Mouse (Mus musculus) intestine, postnatal 0 days (tissue): ENCODE results near the gene Zfp652. TPM values are rescaled to one million over a fixed set of nuclear protein-coding genes. Genes with fewer than 3 reads are reported as not detected.
A peak's percentile ranks its signal among the peaks of the same experiment; 100 is the strongest.

Source experiments
- ATAC-seq: fragments of 200-750 bp; cut with Nextera tagmentation; 2 replicates; pipeline ENCODE4 v1.8.0; 2017; ENCODE audit warnings: mild to moderate bottlenecking, moderate TSS enrichment, moderate library complexity
- H3K27ac ChIP-seq: fragments of 300-500 bp; sonication (generic); 2 replicates; pipeline ENCODE4 v1.5.1; 2014; ENCODE audit warnings: mild to moderate bottlenecking, low read depth, low read length, moderate library complexity
- H3K27me3 ChIP-seq: fragments of 300-500 bp; sonication (generic); replicated peaks from 2 replicates; pipeline ENCODE4 v1.6.1; 2014; ENCODE audit warnings: low read length, mixed read lengths; ENCODE audit not compliant: control insufficient read depth, insufficient read depth
- H3K36me3 ChIP-seq: fragments of 300-500 bp; sonication (generic); 2 replicates; pipeline ENCODE4 v1.6.1; 2014; ENCODE audit warnings: mild to moderate bottlenecking, moderate library complexity; ENCODE audit not compliant: control insufficient read depth, insufficient read depth
- H3K4me1 ChIP-seq: fragments of 300-500 bp; sonication (generic); replicated peaks from 2 replicates; pipeline ENCODE4 v1.6.1; 2014; ENCODE audit warnings: antibody characterized with exemption, low read length, mixed read lengths; ENCODE audit not compliant: control insufficient read depth, insufficient read depth
- H3K4me2 ChIP-seq: fragments of 300-500 bp; sonication (generic); replicated peaks from 2 replicates; pipeline ENCODE4 v1.6.1; 2014; ENCODE audit warnings: low read depth, mild to moderate bottlenecking, moderate library complexity
- H3K4me3 ChIP-seq: fragments of 300-500 bp; sonication (generic); 2 replicates; pipeline ENCODE4 v1.5.1; 2014; ENCODE audit warnings: low read depth, low read length
- H3K9ac ChIP-seq: fragments of 300-500 bp; sonication (generic); 2 replicates; pipeline ENCODE4 v1.6.1; 2014; ENCODE audit warnings: mild to moderate bottlenecking, low read depth, low read length
- H3K9me3 ChIP-seq: fragments of 300-500 bp; sonication (generic); 2 replicates; pipeline ENCODE4 v1.6.1; 2016; ENCODE audit warnings: mixed run types; ENCODE audit not compliant: control insufficient read depth
- CTCF ChIP-seq: sonication (generic); IDR thresholded peaks from 2 replicates; pipeline ENCODE4 v1.5.1; 2016; ENCODE audit warnings: low read depth, mild to moderate bottlenecking, control low read depth, antibody characterized with exemption, moderate library complexity
- WGBS: fragments of 180-500 bp; shearing (Covaris S2); extraction: QIAGEN DNeasy Blood & Tissue Kit; methylation state at CpG from one replicate; pipeline ENCODE4 v1.1.7; 2014; 5-methylcytosine and 5-hydroxymethylcytosine counted together
- polyA plus RNA-seq: library from polyadenylated mRNA; unstranded; fragments of >200 nt; fragmentation: Nextera tagmentation; extraction: Ambion mirVana; gene quantifications from 2 replicates; pipeline ENCODE4 v1.2.1, GENCODE M21; 2015

Zfp652 gene
- polyA plus RNA-seq, 1 experiment from 2014 or later: 7.9 TPM

DNA sequence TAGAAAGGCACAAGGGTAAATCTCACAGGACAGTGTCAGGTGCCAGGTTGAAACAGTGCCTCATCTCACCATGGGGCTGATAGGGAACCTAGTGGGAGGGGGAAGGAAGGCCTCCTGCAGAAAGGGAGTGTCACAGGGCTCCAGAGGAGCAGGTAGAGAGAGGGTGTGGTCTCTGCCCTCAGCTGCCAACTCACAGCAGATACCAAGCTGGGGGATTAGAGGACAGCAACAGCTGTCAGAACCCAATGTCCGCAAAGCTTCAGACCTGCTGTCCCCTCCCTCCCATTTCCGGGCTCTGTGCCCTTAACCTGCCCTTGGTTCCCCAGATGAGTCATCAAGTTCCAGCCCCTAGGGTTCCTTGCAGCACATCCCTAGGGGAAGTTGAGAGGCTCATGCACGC lies 93.1 kb downstream of the Zfp652 start:
- Histone ChIP-seq H3K4me3 (no peak overlapping the region), H3K9ac (no peak overlapping the region), H3K27ac (peak overlapping the region; percentile 60), H3K27me3 (no peaks in the 10 kb centered on the region), H3K36me3 (no peaks in the 10 kb centered on the region), H3K9me3 (no peaks in the 10 kb centered on the region), H3K4me2 (no peak overlapping the region), H3K4me1 (0 out of 2 replicates have a peak, but pooled peaks cover 11% of the 10 kb centered on the region)
- ATAC-seq: peak; percentile 89
- TF ChIP-seq CTCF: 0 out of 2 replicates have a peak, but pooled peaks have one; percentile 5
- 22% methylated on average over 3 of the region's 3 CpGs for WGBS

DNA sequence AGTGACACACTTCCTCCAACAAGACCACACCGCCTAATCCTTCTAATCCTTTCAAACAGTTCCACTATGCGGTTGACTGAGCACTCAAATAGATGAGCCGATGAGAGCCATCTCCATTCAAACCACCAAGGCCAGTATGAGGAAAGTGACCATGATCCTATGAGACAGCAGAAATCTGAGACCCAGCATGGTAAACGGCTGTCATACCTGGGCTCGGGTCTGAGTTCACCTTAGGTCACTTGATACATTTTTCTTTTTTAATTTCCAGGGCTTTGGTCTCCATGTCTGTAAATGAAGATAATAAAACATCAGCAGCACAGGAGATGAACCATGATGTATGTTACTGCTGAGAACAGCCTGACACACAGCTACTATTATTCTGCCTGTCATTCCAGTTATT lies 95.4 kb downstream of the Zfp652 start:
- Histone ChIP-seq H3K4me3 (no peak overlapping the region), H3K9ac (no peak overlapping the region), H3K4me2 (no peak overlapping the region), H3K4me1 (0 out of 2 replicates have a peak, but pooled peaks cover 9% of the 10 kb centered on the region), H3K9me3 (no peaks in the 10 kb centered on the region), H3K27ac (no peak overlapping the region), H3K36me3 (no peaks in the 10 kb centered on the region), H3K27me3 (no peaks in the 10 kb centered on the region)
- no peak for TF ChIP-seq CTCF
- 97% methylated on average over 5 of the region's 5 CpGs for WGBS
- ATAC-seq: no peak

- WGBS: 24% methylated on average over 5 of the region's 5 CpGs
- Histone ChIP-seq H3K4me3 (no peak overlapping the region), H3K27me3 (no peaks in the 10 kb centered on the region), H3K9ac (no peak overlapping the region), H3K27ac (no peak overlapping the region), H3K4me1 (0 out of 2 replicates have a peak, but pooled peaks cover 9% of the 10 kb centered on the region), H3K4me2 (no peak overlapping the region), H3K36me3 (no peaks in the 10 kb centered on the region), H3K9me3 (no peaks in the 10 kb centered on the region)
- no peak for TF ChIP-seq CTCF
- ATAC-seq: no peak
Measured at GRCm38 (mm10) chr11:95808448-95809011, 96.1 kb downstream of the Zfp652 start.

- no peak for ATAC-seq
- no peak overlapping the region for H3K4me2 ChIP-seq
- H3K27ac ChIP-seq: no peak overlapping the region
- no peaks in the 10 kb centered on the region for H3K27me3 ChIP-seq
- no peaks in the 10 kb centered on the region for H3K36me3 ChIP-seq
- H3K4me1 ChIP-seq: 0 out of 2 replicates have a peak, but pooled peaks cover 9% of the 10 kb centered on the region
- no peaks in the 10 kb centered on the region for H3K9me3 ChIP-seq
- no peak overlapping the region for H3K4me3 ChIP-seq
- TF ChIP-seq CTCF: no peak
- 43% methylated on average over 5 of the region's 5 CpGs for WGBS
- H3K9ac ChIP-seq: no peak overlapping the region
Measured at GRCm38 (mm10) chr11:95809603-95810002, 97.1 kb downstream of the Zfp652 start.

- Histone ChIP-seq H3K4me3 (no peak overlapping the region), H3K36me3 (no peaks in the 10 kb centered on the region), H3K9ac (no peak overlapping the region), H3K27ac (no peak overlapping the region), H3K4me1 (0 out of 2 replicates have a peak, but pooled peaks cover 2% of the 10 kb centered on the region), H3K9me3 (no peaks in the 10 kb centered on the region), H3K27me3 (no peaks in the 10 kb centered on the region), H3K4me2 (no peak overlapping the region)
- no peak for TF ChIP-seq CTCF
- ATAC-seq: no peak
- WGBS: 60% methylated on average over 7 of the region's 7 CpGs
Measured at GRCm38 (mm10) chr11:95810828-95811227, 98.4 kb downstream of the Zfp652 start.

GRCm38 (mm10) chr11:95811741-95812140 lies 99.3 kb downstream of the Zfp652 start:
- no peaks in the 10 kb centered on the region for H3K9me3 ChIP-seq
- H3K4me2 ChIP-seq: no peak overlapping the region
- no peak for ATAC-seq
- no peak overlapping the region for H3K4me3 ChIP-seq
- 86% methylated on average over 6 of the region's 6 CpGs for WGBS
- no peak for TF ChIP-seq CTCF
- H3K4me1 ChIP-seq: 0 out of 2 replicates have a peak, but pooled peaks cover 2% of the 10 kb centered on the region
- no peaks in the 10 kb centered on the region for H3K36me3 ChIP-seq
- H3K27me3 ChIP-seq: no peaks in the 10 kb centered on the region
- H3K27ac ChIP-seq: no peak overlapping the region
- H3K9ac ChIP-seq: no peak overlapping the region

GRCm38 (mm10) chr11:95812224-95812623 lies 99.8 kb downstream of the Zfp652 start:
- Histone ChIP-seq H3K4me3 (no peak overlapping the region), H3K36me3 (no peaks in the 10 kb centered on the region), H3K4me1 (0 out of 2 replicates have a peak, but pooled peaks cover 2% of the 10 kb centered on the region), H3K9me3 (no peaks in the 10 kb centered on the region), H3K27me3 (no peaks in the 10 kb centered on the region), H3K9ac (no peak overlapping the region), H3K4me2 (no peak overlapping the region), H3K27ac (no peak overlapping the region)
- no peak for TF ChIP-seq CTCF
- no peak for ATAC-seq
- WGBS: 79% methylated on average over 4 of the region's 4 CpGs
